Mouse (Mus musculus): Measurements from ENCODE around the gene St3gal2.

DNA sequence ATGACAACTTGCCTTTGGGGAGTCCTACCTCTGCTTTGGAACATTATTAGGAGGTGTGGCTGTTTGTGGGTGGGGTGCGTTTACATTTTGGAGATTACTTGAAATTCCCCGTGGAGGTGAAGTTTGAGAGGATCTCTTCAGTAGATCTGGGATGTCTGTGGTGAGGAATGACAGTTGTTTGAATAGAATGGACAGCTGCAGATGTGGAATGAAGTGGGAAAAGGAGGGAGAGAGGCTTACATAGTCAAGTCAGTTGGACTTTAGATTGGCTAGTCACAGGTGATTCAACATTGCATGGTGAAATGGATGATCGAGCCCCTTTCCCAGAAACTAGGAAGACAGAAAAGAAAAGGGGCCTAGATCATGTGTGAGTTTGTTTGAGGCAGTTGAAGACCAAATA, 12.7 kb downstream of the St3gal2 start:
- no peak for TF ChIP-seq CTCF (IDR thresholded peaks at IDR 0.05; ENCODE audit: borderline replicate concordance, insufficient read depth, low read length)
- no peak for TF ChIP-seq POLR2A (IDR thresholded peaks at IDR 0.05; ENCODE audit: low read depth, low read length)
